Comparison of ENCODE assay signal across 9 mouse cellular contexts in the genomic region with DNA sequence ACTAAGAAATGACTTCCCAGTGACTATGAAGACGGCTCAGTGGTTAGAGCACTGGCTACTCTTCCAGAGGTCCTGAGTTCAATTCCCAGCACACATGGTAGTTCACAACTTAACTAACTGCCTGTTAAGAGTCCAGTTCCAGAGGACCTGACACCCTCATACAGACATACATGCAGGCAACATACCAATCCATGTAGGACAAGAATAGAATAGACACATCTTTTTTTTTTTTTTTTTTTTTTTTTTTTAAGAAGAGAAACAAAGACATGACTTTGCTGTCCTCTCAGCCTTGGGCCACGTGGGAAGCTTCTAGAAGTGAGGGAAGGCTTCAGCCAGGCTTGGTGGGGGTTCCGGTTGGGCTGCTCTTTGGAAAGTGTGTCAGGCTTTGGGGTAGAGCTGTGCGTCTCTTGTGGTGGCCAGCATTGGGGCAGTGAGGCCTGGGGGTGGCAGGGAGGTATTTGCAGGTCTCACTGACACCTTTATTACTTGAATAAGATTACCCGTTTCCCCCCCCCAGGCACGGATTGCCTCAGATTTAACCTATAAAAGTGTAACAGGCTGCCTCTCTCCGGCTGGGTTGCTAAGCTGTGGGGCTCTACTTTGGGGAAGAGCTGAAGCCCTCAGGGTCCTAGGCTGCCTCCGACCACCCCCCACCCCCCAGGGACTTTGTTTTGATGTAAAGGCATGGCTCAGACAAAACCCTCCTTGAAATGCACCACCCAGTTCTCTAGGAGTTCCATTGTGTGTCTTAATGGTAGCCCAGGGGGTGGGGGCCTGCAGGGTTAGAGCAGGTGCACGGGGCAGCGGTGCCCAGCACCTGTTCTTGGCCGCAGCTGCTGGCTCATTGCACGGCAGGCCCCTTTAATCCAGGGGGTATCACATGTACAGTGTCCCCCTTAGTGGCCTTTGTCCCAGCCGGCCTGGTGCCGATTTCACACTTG. TPM values are rescaled to one million over a fixed set of nuclear protein-coding genes. Genes with fewer than 3 reads are reported as not detected.
DNase-seq lines count a peak whose midpoint lies in the region; ATAC-seq lines count a peak whose summit lies in the region.
"Had no signal": no experiment of that assay in that cellular context is flagged by ENCODE, and none has a peak within 500 bp of the region (broad histone marks: within the 10 kb centered on the region; RNA-seq: fewer than 3 reads in every experiment).

No protein-coding gene starts in this region.

- H3K27me3 ChIP-seq in forebrain, embryonic 10.5 days (ENCODE audit: poor library complexity, severe bottlenecking): peaks cover 83% of the 10 kb centered on the region
- peaks cover 42% of the 10 kb centered on the region for H3K27me3 ChIP-seq in forebrain, embryonic 15.5 days
- peaks cover 7% of the 10 kb centered on the region for H3K27me3 ChIP-seq in lung, embryonic 16.5 days (ENCODE audit: control insufficient read depth, insufficient read depth, low read depth, low read length)
- H3K27me3 ChIP-seq in intestine, embryonic 14.5 days (replicated peaks; ENCODE audit: control insufficient read depth, insufficient read depth, low read length): peaks cover 14% of the 10 kb centered on the region
- H3K27me3 ChIP-seq in neural tube, embryonic 13.5 days: peaks cover 52% of the 10 kb centered on the region

- no peaks in the 10 kb centered on the region for H3K9me3 ChIP-seq in forebrain, embryonic 10.5 days
- no peaks in the 10 kb centered on the region for H3K9me3 ChIP-seq in forebrain, embryonic 15.5 days
- no peaks in the 10 kb centered on the region for H3K9me3 ChIP-seq in lung, embryonic 16.5 days (ENCODE audit: control insufficient read depth, low read length)
- H3K9me3 ChIP-seq in intestine, embryonic 14.5 days (ENCODE audit: control insufficient read depth, low read length): no peaks in the 10 kb centered on the region
- H3K9me3 ChIP-seq in neural tube, embryonic 13.5 days: no peaks in the 10 kb centered on the region

- H3K9ac ChIP-seq in forebrain, embryonic 15.5 days (replicated peaks): no peak overlapping the region
- peak overlapping the region; percentile 80 for H3K9ac ChIP-seq in lung, embryonic 16.5 days (ENCODE audit: low read length)
- peak overlapping the region; percentile 32 for H3K9ac ChIP-seq in intestine, embryonic 14.5 days (ENCODE audit: low read length)
- H3K9ac ChIP-seq in neural tube, embryonic 13.5 days: peak overlapping the region; percentile 56

- H3K4me2 ChIP-seq in forebrain, embryonic 15.5 days (replicated peaks): no peak overlapping the region
- peak overlapping the region; percentile 89 for H3K4me2 ChIP-seq in lung, embryonic 16.5 days (ENCODE audit: low read depth, low read length)
- H3K4me2 ChIP-seq in intestine, embryonic 14.5 days (ENCODE audit: low read length): peak overlapping the region; percentile 89
- peak overlapping the region; percentile 88 for H3K4me2 ChIP-seq in neural tube, embryonic 13.5 days

- peak overlapping the region; percentile 82 for H3K27ac ChIP-seq in forebrain, embryonic 10.5 days
- no peak overlapping the region for H3K27ac ChIP-seq in forebrain, embryonic 15.5 days (replicated peaks)
- H3K27ac ChIP-seq in lung, embryonic 16.5 days (ENCODE audit: low read length): peak overlapping the region; percentile 96
- H3K27ac ChIP-seq in intestine, embryonic 14.5 days (ENCODE audit: low read depth): no peak overlapping the region; the same call in 1 of the 2 replicates
- no peak overlapping the region for H3K27ac ChIP-seq in neural tube, embryonic 13.5 days (replicated peaks)

- WGBS in forebrain, embryonic 10.5 days: 11% methylated on average over 14 of the region's 14 CpGs
- 20% methylated on average over 14 of the region's 14 CpGs for WGBS in forebrain, embryonic 15.5 days
- 24% methylated on average over 14 of the region's 14 CpGs for WGBS in lung, embryonic 16.5 days
- WGBS in intestine, embryonic 14.5 days: 32% methylated on average over 14 of the region's 14 CpGs
- WGBS in neural tube, embryonic 13.5 days: 19% methylated on average over 14 of the region's 14 CpGs

- DNase-seq in forebrain, embryonic 10.5 days (ENCODE audit: extremely low spot score, low spot score): no peak
- no peak for DNase-seq in lung, postnatal 4 days
- DNase-seq in intestine, embryonic 14.5 days (ENCODE audit: low spot score): no peak
- no peak for DNase-seq in right cerebral cortex, postnatal 4 days
- DNase-seq in layer of hippocampus, postnatal 36 days: no peak
- DNase-seq: gastrocnemius, postnatal 10 days had no signal

- H3K36me3 ChIP-seq in forebrain, embryonic 10.5 days (replicated peaks): peaks cover 25% of the 10 kb centered on the region
- no peaks in the 10 kb centered on the region for H3K36me3 ChIP-seq in forebrain, embryonic 15.5 days
- peaks cover 6% of the 10 kb centered on the region for H3K36me3 ChIP-seq in lung, embryonic 16.5 days (ENCODE audit: control insufficient read depth, insufficient read depth, low read length)
- H3K36me3 ChIP-seq in intestine, embryonic 14.5 days (ENCODE audit: control insufficient read depth, insufficient read depth, low read length): peaks cover 6% of the 10 kb centered on the region
- no peaks in the 10 kb centered on the region for H3K36me3 ChIP-seq in neural tube, embryonic 13.5 days

- ATAC-seq in forebrain, embryonic 15.5 days (replicated peaks): no peak
- no peak for ATAC-seq in lung, embryonic 16.5 days (ENCODE audit: low read depth)
- no peak for ATAC-seq in intestine, embryonic 14.5 days (replicated peaks; ENCODE audit: low FRiP score, low TSS enrichment, low read depth)
- no peak for ATAC-seq in neural tube, embryonic 13.5 days (ENCODE audit: low read depth)

- peaks cover 78% of the 10 kb centered on the region for H3K4me1 ChIP-seq in forebrain, embryonic 10.5 days
- peaks cover 15% of the 10 kb centered on the region for H3K4me1 ChIP-seq in forebrain, embryonic 15.5 days
- peaks cover 40% of the 10 kb centered on the region for H3K4me1 ChIP-seq in lung, embryonic 16.5 days (replicated peaks; ENCODE audit: control insufficient read depth, insufficient read depth, low read length)
- H3K4me1 ChIP-seq in intestine, embryonic 14.5 days (replicated peaks; ENCODE audit: control insufficient read depth, insufficient read depth, low read length): peaks cover 53% of the 10 kb centered on the region
- H3K4me1 ChIP-seq in neural tube, embryonic 13.5 days (replicated peaks): peaks cover 66% of the 10 kb centered on the region

- H3K4me3 ChIP-seq in forebrain, embryonic 10.5 days: peak overlapping the region; percentile 61
- no peak overlapping the region for H3K4me3 ChIP-seq in forebrain, embryonic 15.5 days
- peak overlapping the region; percentile 76 for H3K4me3 ChIP-seq in lung, embryonic 16.5 days (ENCODE audit: low read length)
- peak overlapping the region; percentile 45 for H3K4me3 ChIP-seq in intestine, embryonic 14.5 days (ENCODE audit: low read depth, low read length)
- H3K4me3 ChIP-seq in neural tube, embryonic 13.5 days: peak overlapping the region; percentile 49

RNA-seq across cellular contexts. Expression of a gene that starts 1.8 kb away (rescaled TPM):
- polyA plus RNA-seq in forebrain, embryonic 10.5 days (2016; fragmentation: Nextera tagmentation; extraction: Ambion mirVana): 40.4 and 46.9 TPM in 2 replicates
- polyA plus RNA-seq in forebrain, embryonic 15.5 days (2015; fragmentation: Nextera tagmentation; extraction: Ambion mirVana): 2.1 and 2.7 TPM in 2 replicates
- polyA plus RNA-seq in lung, embryonic 16.5 days (2015; fragmentation: Nextera tagmentation; extraction: Ambion mirVana): 120 and 130 TPM in 2 replicates
- polyA plus RNA-seq in intestine, embryonic 14.5 days (2014; fragmentation: Nextera tagmentation; extraction: Ambion mirVana): 17.4 and 19.2 TPM in 2 replicates
- polyA plus RNA-seq in neural tube, embryonic 13.5 days (2015; fragmentation: Nextera tagmentation; extraction: Ambion mirVana): 9.8 and 13.0 TPM in 2 replicates
- total RNA-seq in layer of hippocampus, postnatal 36 days (2021): under 1 TPM; 0.50 to 0.94 TPM

RNA-seq across cellular contexts. Expression of a gene that starts 47.1 kb away (rescaled TPM):
- 21.0 and 21.5 TPM in 2 replicates for polyA plus RNA-seq in forebrain, embryonic 10.5 days (2016; fragmentation: Nextera tagmentation; extraction: Ambion mirVana)
- polyA plus RNA-seq in forebrain, embryonic 15.5 days (2015; fragmentation: Nextera tagmentation; extraction: Ambion mirVana): 32.1 and 32.6 TPM in 2 replicates
- 14.8 and 16.2 TPM in 2 replicates for polyA plus RNA-seq in lung, embryonic 16.5 days (2015; fragmentation: Nextera tagmentation; extraction: Ambion mirVana)
- 13.9 and 15.1 TPM in 2 replicates for polyA plus RNA-seq in intestine, embryonic 14.5 days (2014; fragmentation: Nextera tagmentation; extraction: Ambion mirVana)
- 24.1 and 26.9 TPM in 2 replicates for polyA plus RNA-seq in neural tube, embryonic 13.5 days (2015; fragmentation: Nextera tagmentation; extraction: Ambion mirVana)
- total RNA-seq in layer of hippocampus, postnatal 36 days (2021): 10 to 100 TPM; 77.8 to 83.1 TPM

RNA-seq across cellular contexts. Expression of a gene that starts 47.4 kb away (rescaled TPM):
- 136 and 137 TPM in 2 replicates for polyA plus RNA-seq in forebrain, embryonic 10.5 days (2016; fragmentation: Nextera tagmentation; extraction: Ambion mirVana)
- polyA plus RNA-seq in forebrain, embryonic 15.5 days (2015; fragmentation: Nextera tagmentation; extraction: Ambion mirVana): 132 TPM in 2 replicates
- 101 and 113 TPM in 2 replicates for polyA plus RNA-seq in lung, embryonic 16.5 days (2015; fragmentation: Nextera tagmentation; extraction: Ambion mirVana)
- 82.8 and 85.0 TPM in 2 replicates for polyA plus RNA-seq in intestine, embryonic 14.5 days (2014; fragmentation: Nextera tagmentation; extraction: Ambion mirVana)
- polyA plus RNA-seq in neural tube, embryonic 13.5 days (2015; fragmentation: Nextera tagmentation; extraction: Ambion mirVana): 128 TPM in 2 replicates
- 10 to 100 TPM; 48.4 to 51.1 TPM for total RNA-seq in layer of hippocampus, postnatal 36 days (2021)

Comparison
In these comparisons a context has a peak if more than half of its experiments do, and no peak if none do; other contexts are left out.
1. H3K27ac ChIP-seq: peak in forebrain, embryonic 10.5 days (single experiment) and lung, embryonic 16.5 days (single experiment); none in forebrain, embryonic 15.5 days (single experiment), intestine, embryonic 14.5 days (single experiment) and neural tube, embryonic 13.5 days (single experiment).